Mouse (Mus musculus) right cerebral cortex, adult 18-20 months (tissue): ENCODE measurements at regions not wholly inside any gene's neighbourhood (a gene's known extent, or its start where the extent isn't known, plus 50 kb on each side); places are given as distances from the start of the nearest gene placed in this dataset.

ENCODE experiments used
- DNase-seq: peaks from one replicate; pipeline ENCODE4 v3.0.0; 2022; ENCODE audit warnings: mixed read lengths

DNA sequence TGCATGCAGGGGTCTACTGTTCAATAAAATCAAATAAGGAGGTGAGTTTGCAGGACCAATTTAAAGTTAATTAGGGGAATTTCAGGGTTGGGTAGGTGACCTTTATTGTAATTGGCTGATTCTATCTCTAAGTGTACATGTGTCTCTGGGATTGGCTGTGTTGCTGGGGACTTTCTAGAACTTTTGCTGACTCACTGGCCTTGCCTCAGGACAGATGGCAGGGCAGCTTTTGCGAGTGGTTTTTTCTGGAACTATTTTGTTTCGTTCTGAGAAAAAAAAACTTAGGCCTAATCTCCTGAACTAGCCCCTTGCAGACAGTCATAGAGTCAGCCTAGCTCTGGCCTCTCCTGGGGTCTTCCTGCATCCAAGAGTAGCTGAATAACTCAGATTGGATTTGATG lies 249.3 kb upstream of the Mdga2 start:
- DNase-seq = no peak

DNA sequence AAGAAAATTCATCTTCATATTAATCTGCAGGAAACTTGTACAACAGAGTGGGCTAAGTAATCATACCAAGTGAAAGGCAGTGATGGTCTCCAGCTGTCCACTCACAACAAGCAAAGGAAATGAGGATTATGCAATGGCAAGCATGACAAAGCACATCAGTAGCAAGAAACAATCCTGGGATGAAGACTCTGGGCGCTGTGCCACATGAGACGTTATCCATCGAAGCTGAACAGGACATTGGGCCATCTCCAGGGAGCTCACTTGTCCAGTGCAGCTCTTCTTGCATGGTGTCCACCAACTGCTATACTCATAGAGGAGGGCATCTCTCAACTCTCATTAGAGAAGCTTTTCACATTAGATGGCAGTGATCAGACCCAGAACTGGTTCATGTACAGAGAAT lies 248.7 kb upstream of the Mdga2 start:
- DNase-seq = no peak

GRCm38 (mm10) chr12:67449109-67449508 lies 226.8 kb upstream of the Mdga2 start:
- DNase-seq = no peak

GRCm38 (mm10) chr12:67430318-67430950 lies 208.1 kb upstream of the Mdga2 start:
- peak; percentile 54 for DNase-seq

DNA sequence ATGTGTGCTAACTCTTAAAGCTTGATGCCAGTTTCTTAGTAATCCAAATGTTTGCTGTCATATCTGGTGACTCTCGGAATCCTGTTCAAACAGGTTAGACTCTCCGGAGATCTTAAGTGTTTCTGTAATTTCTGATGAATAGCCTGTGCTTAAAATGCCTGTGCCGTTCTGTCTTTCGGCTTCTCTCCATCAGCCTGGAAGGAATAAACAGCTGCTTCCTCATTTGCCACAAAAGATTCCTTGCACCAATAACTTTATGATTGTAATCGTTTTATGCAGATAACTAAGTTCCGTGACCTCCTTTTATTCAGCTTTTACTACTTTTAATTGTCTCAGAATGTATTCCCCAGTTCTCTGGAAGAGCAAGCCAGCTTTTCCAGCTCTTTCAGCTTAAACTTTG lies 204.5 kb upstream of the Mdga2 start:
- no peak for DNase-seq

- no peak for DNase-seq
Observed at GRCm38 (mm10) chr12:67399537-67399936, 177.2 kb upstream of the Mdga2 start.

DNA sequence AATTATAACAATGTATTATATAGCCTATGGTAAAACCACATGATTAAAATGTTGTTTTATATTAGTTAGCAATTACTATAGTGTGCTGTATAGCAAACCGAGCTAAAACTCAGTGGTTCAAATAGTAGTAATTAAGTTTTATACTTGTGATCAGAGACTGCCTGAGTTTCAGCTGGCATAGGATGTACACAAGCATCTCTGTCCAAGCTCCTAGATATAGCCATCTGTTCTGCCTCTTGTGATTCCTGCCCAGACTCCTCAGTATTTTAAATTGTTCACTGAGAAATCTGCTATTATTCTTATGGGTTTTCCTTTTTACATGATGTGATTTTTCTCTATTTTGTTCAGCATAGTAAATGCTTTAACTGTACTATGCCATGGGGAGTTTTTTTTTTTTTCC lies 152.2 kb upstream of the Mdga2 start:
- DNase-seq = no peak

GRCm38 (mm10) chr12:67348551-67348950 lies 126.2 kb upstream of the Mdga2 start:
- no peak for DNase-seq

GRCm38 (mm10) chr12:67332483-67332998 lies 110.2 kb upstream of the Mdga2 start:
- DNase-seq = no peak

GRCm38 (mm10) chr12:67326326-67326725 lies 104.0 kb upstream of the Mdga2 start:
- DNase-seq = no peak

DNA sequence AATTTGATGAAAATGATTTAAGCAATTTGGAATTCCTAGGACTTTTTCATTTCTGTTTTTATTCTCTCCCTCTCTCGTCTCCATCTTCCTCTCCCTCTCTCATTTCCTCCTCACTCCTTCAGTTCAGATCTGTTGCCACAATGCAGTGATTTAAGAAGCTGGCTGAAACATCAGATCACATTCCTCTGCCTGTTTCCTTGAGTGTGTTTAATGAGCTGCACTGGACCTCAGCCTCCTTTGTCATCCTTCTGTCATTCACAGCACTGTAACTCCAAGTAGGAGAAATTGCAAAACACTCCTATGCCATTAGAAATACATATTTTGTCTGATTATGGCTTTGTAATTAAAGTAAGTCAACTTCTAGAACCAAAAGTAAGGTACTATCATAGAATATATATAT lies 103.5 kb upstream of the Mdga2 start:
- DNase-seq = no peak

- DNase-seq = no peak
Observed at GRCm38 (mm10) chr12:67325335-67325734, 103.0 kb upstream of the Mdga2 start.

- DNase-seq = no peak
Observed at GRCm38 (mm10) chr12:67318687-67319086, 96.3 kb upstream of the Mdga2 start.

DNA sequence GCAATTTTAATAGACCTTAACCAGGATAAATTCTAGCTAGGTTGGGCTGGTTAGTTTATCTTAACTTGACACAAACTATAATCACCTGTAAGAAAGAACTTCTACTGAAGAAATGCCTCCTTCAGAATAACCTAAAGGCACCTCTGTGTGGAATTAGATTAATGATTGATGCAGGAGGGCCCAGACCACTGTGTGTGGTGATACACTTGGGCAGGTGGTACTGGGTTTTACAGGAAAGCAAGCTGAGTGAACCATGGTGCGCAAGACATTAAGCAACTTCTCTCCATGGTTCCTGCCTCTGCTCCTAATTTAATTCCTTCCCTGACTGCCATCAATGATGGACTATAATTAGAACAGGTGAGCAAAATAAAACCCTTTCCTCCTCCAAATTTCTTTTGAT lies 77.9 kb upstream of the Mdga2 start:
- DNase-seq = no peak

DNA sequence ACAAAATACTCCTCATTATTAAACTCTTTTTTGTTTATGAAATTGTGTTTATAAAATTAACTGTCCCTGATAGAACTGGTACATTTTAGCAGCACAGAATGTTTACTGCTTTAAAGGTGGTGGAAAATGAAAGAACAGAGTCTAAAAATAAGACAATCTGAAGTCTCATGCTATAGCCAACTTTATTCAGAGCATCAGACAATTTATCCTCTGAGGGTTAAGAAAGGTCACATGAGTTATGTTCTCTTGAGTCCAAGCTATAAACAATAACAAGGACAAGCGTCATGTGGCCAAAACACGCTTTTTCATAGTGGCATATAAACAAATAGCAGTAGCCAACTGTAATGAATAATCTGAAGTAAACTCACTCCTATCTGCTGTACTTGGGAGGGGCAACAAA lies 67.7 kb upstream of the Mdga2 start:
- DNase-seq = no peak

DNA sequence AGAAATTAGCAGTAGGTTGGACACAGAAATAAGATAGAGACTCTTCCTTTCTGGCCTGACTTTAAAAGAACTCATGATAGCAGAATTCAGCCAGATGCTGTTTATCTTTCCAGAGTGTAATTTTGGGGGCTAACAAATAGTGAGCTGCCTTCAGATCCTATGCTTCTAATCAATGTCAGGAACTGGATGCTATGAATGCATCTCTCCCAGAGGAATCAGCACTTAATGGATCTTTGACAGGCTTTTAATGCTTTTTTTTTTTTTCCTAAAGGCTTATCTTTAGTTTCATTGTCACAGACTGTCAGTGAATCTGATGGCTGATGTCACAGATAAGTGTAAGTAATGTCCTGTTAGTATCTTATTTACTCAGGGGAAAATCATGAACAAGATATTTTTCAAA lies 50.5 kb upstream of the Mdga2 start:
- no peak for DNase-seq

DNA sequence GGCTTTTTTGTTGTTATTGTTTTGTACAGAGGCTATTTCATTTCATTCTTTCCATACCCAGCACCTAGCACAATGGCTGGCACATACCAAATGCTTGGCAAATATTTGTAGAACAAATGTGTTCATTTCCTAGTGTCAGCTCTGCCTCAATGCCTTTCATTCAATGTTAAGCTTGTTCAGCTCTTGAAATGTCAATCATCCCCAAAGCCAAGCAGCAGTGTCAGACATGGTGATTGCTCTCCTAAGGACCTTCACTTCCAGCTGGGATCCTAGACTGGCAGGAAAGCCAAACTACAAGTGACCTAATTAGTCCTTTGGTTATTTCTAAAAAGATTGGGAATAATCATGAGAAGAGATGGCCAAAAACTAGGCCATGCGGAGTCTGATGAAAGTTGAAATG lies 50.0 kb upstream of the Mdga2 start:
- DNase-seq = no peak
